Mouse (Mus musculus): Measurements from ENCODE around the gene Rrm2. TPM values are rescaled to one million over a fixed set of nuclear protein-coding genes. Genes with fewer than 3 reads are reported as not detected.
"Not testable (repeated sequence)": the region's sequence is repeated elsewhere in the genome, so short reads cannot be mapped to it uniquely, and the experiment has no call there.

The Rrm2 gene
- polyA plus RNA-seq, 1 experiment: 2.1 TPM

DNA sequence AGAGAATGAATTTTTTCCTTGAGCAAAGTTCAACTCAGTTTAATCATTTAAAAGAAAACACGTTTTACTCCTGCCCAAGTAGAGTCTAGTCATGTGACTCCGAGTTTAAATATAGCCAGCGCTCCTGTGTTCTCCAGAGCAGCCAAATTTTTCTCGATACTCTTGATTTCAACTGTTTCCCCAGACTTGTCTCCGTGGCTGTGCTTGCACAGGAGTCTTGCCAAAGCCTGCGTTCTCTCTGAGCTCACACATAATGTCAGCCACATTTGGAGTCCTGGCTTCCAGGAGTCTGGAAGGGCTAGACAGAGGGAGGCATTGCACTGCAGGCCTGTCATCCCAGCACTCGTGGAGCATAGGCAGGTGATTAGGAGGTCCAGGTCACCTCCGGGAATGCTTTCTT, 25.5 kb upstream of the Rrm2 start:
- peak; percentile 32 for DNase-seq
- H3K4me3 ChIP-seq (replicated peaks; ENCODE audit: extremely low read depth, low read depth, low read length): no peak overlapping the region
- WGBS: 34% methylated on average over 8 of the region's 8 CpGs
- no peaks in the 10 kb centered on the region; the same call in 1 of the 2 replicates for H3K4me1 ChIP-seq (ENCODE audit: control insufficient read depth, insufficient read depth, low read length)
- TF ChIP-seq POLR2A (IDR thresholded peaks at IDR 0.05; ENCODE audit: borderline replicate concordance, extremely low read depth, low read depth, low read length): no peak
- no peak for TF ChIP-seq CTCF (IDR thresholded peaks at IDR 0.05; ENCODE audit: insufficient read depth, low read length)

DNA sequence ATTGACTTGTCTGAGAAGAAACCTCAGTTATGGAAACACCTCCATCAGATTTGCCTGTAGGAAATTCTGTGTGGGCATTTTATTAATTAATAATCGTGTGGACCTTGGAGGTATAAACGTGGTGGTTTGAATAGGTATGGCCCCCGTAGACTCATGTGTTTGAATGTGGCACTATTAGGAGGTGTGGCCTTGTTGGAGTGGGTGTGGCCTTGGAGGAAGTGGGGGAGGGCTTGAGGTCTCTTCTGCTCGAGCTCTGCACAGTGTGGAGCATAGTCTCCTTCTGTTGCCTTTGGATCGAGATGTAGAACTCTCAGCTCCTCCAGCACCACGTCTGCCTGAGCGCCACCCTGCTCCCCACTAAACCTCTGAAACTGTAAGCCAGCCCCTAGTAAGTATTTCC, 24.6 kb upstream of the Rrm2 start:
- Histone ChIP-seq H3K4me1 (ENCODE audit: control insufficient read depth, insufficient read depth, low read length) (no peaks in the 10 kb centered on the region; the same call in 1 of the 2 replicates), H3K4me3 (replicated peaks; ENCODE audit: extremely low read depth, low read depth, low read length) (no peak overlapping the region)
- TF ChIP-seq CTCF (IDR thresholded peaks at IDR 0.05; ENCODE audit: insufficient read depth, low read length): no peak
- TF ChIP-seq POLR2A (IDR thresholded peaks at IDR 0.05; ENCODE audit: borderline replicate concordance, extremely low read depth, low read depth, low read length): no peak
- 71% methylated on average over 7 of the region's 7 CpGs for WGBS
- no peak for DNase-seq

DNA sequence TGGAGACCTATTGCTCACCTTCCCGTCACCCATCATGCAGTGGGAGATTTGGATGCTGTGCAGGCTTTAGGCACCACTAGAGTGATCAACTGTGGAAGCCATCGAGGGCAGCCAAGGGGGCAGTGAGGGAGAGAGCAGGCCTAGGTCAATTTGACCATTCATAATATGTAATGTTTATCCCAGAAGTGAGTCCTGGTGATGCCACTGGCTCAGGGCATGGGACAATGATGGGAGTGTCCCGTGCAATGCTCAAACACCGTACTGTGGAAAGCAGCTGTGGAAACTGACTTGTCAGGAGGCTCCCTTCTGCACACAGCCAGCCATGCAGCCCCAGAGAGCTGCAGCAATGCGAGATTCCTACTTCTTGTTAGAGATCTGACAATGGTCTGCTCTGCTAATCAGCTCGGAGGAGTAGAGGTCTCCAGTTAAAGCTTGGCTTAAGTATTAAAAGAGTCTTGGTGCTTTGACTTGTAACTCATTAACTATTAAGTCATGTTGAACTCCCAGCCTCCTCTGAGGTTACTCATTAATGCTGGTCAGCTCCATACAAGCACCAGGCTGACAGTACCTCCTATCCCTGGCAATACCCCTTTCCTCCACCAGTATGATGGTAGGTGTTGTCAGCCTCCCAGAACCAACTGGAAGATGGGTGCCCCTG, 21.9 kb upstream of the Rrm2 start:
- Histone ChIP-seq H3K4me1 (ENCODE audit: control insufficient read depth, insufficient read depth, low read length) (no peaks in the 10 kb centered on the region), H3K4me3 (replicated peaks; ENCODE audit: extremely low read depth, low read depth, low read length) (no peak overlapping the region)
- 55% methylated on average over 6 of the region's 6 CpGs for WGBS
- TF ChIP-seq POLR2A (IDR thresholded peaks at IDR 0.05; ENCODE audit: borderline replicate concordance, extremely low read depth, low read depth, low read length) (no peak), CTCF (IDR thresholded peaks at IDR 0.05; ENCODE audit: insufficient read depth, low read length) (no peak)
- DNase-seq: no peak

DNA sequence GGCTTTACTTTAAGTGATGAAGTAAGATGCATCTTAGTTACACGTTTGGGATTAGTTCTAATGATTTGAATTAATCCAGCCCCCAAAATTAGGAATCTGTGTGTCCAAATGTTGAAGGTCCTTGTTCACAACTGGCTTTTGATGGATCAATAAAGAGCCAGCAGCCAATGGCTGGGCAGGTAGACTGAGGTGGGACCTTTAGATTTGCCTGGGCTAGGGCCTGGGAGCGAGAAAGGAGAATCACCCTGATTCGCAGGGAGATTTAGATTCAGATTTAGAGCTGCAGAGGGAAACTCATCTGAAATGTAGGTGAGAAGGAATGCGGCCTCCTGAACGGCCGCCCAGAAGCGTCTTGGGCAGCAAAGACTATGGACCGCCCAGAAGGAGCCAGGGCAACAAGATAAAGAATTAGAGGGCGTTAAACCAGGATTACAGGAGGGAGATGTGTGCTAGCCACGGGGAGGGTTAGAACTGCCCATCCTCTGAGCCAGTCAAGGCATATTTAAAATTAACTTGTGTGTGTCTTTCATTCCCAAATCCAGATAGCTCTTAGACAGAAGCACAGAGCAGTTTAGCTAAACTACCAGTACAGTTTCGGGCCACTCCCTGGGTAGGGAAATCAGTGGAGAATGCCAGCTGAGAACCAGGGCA, 21.2 kb upstream of the Rrm2 start:
- DNase-seq: no peak
- Histone ChIP-seq H3K4me1 (ENCODE audit: control insufficient read depth, insufficient read depth, low read length) (no peaks in the 10 kb centered on the region), H3K4me3 (replicated peaks; ENCODE audit: extremely low read depth, low read depth, low read length) (no peak overlapping the region)
- no peak for TF ChIP-seq POLR2A (IDR thresholded peaks at IDR 0.05; ENCODE audit: borderline replicate concordance, extremely low read depth, low read depth, low read length)
- no peak for TF ChIP-seq CTCF (IDR thresholded peaks at IDR 0.05; ENCODE audit: insufficient read depth, low read length)
- 67% methylated on average over 11 of the region's 11 CpGs for WGBS

DNA sequence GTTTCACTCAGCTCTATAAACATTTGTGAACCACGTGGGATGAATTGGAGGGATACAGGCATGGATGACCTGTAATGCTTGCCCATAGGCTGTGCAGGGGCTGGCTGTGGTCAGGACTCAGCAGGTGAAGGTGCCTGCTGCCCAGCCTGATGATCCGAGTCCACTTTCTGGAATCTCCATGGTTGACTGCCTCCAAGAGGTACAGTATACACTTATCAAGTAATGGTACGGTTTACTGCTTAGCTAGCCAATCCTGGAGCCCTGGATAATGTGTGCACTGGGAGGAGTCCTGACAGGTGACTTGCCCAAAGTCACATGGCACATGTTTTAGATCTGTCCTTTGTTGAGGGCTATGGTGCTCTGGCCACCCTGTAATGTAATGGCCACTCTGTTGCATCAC, 17.7 kb upstream of the Rrm2 start:
- no peak for TF ChIP-seq CTCF (IDR thresholded peaks at IDR 0.05; ENCODE audit: insufficient read depth, low read length)
- TF ChIP-seq POLR2A (IDR thresholded peaks at IDR 0.05; ENCODE audit: borderline replicate concordance, extremely low read depth, low read depth, low read length): no peak
- WGBS: 77% methylated on average over 3 of the region's 3 CpGs
- no peak overlapping the region for H3K4me3 ChIP-seq (replicated peaks; ENCODE audit: extremely low read depth, low read depth, low read length)
- no peak for DNase-seq
- no peaks in the 10 kb centered on the region for H3K4me1 ChIP-seq (ENCODE audit: control insufficient read depth, insufficient read depth, low read length)

DNA sequence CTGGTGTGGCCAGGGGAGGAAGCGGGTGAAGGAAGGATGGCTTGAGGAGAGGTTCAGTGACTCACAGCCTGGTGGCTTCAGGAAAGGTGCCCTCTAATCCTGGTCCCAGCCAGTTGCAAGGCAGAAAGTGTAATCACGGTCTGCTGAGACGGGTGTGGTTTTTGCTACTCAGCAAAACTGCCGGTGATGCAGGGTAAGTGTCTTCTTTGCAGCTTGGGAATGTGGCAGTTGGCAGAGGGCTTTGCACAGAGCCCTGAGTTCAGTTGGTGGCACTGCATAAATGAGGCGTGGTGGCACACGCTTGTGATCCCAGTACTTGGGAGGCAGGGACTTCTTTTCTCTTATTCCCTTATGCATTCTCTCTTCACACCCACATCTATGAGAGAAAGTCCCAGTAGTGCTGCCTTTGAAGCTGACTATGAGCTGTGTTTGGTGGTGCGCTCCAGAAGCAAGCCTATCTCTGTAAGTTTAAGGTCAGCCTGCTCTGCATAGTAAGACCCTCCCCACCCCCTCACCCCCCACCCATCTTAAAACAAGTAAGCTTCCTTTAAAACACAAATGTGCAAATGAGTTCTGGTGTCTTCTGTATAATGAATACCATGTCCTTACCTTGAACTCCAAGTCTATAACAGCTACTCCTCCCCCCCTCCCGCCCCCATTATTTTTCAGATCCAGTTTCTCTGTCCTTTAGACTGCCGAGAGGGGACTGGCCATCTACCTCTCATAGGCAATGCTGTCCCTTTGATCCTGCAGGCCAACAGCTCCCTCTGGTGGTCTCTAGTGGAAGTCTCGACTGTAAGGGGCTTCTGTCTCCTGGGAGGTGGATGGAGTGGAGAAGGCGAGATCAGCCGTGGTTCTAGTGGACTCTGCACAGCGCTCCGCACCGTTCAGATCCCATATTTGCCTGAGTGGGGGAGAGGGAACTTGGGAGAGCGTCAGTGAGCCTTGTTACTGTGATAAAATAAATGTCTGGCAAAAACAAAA, 11.2 kb upstream of the Rrm2 start:
- H3K4me3 ChIP-seq (replicated peaks; ENCODE audit: extremely low read depth, low read depth, low read length): no peak overlapping the region
- no peaks in the 10 kb centered on the region for H3K4me1 ChIP-seq (ENCODE audit: control insufficient read depth, insufficient read depth, low read length)
- no peak for TF ChIP-seq POLR2A (IDR thresholded peaks at IDR 0.05; ENCODE audit: borderline replicate concordance, extremely low read depth, low read depth, low read length)
- TF ChIP-seq CTCF (IDR thresholded peaks at IDR 0.05; ENCODE audit: insufficient read depth, low read length): peak; percentile 97
- WGBS: 34% methylated on average over 16 of the region's 16 CpGs
- peak; percentile 80 for DNase-seq

DNA sequence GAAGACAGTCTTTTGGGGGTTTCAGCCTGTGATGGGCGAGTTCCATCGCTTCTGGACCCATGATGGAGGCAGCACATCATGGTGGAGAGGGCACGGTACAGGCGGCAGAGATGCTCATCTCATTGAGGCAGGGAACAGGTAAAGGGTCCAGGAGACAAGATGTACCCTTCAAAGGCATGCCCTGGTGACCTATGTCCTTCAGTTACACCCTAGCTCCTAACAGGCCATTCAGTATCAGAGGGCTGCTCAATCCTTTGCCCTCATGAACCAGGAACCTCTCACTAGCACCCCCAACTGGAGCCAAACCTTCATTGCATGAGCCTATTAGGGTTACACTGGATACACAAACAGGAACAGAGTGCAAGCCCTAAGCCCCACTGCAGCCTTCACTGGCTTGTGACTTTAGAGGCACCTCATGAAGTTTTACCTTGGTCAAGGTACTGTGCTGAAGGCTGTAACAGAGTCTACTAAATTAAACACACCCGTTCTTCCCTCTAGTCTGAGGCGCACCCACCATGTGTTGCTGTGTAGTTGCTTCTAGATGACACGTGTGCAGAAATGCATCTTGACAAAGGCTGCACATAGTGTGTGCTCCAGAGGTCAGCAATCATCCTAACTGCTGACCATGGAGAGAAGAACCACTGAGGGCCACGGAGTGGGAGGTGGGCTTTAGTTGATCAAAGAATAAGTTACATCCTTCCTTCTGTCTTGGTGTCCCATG, 10.4 kb upstream of the Rrm2 start:
- TF ChIP-seq CTCF (IDR thresholded peaks at IDR 0.05; ENCODE audit: insufficient read depth, low read length) (no peak), POLR2A (IDR thresholded peaks at IDR 0.05; ENCODE audit: borderline replicate concordance, extremely low read depth, low read depth, low read length) (no peak)
- H3K4me1 ChIP-seq (ENCODE audit: control insufficient read depth, insufficient read depth, low read length): no peaks in the 10 kb centered on the region
- WGBS: 58% methylated on average over 8 of the region's 8 CpGs
- no peak for DNase-seq
- no peak overlapping the region for H3K4me3 ChIP-seq (replicated peaks; ENCODE audit: extremely low read depth, low read depth, low read length)

DNA sequence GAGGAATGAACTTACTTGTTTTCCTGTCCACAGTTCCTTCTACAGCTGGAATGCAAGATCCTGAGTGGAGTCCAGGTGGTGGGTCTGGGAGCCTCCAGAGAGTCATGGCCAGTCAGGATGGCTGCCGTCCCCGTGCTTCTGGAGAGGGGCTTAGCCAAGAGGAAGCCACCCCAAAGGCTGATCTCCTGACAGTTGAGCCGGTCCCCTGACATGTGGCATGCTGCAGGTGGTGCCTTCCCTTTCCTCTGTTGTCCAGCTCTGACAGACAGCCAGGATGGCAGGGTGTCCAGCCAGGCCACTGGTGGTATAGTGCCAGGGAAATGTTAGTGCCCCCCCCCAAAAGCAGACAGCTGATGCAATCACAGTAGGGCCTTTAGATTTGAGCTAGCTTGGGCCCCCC, 9.5 kb upstream of the Rrm2 start:
- WGBS: 64% methylated on average over 3 of the region's 3 CpGs
- H3K4me3 ChIP-seq (replicated peaks; ENCODE audit: extremely low read depth, low read depth, low read length): no peak overlapping the region
- H3K4me1 ChIP-seq (ENCODE audit: control insufficient read depth, insufficient read depth, low read length): no peaks in the 10 kb centered on the region
- DNase-seq: no peak
- TF ChIP-seq CTCF (IDR thresholded peaks at IDR 0.05; ENCODE audit: insufficient read depth, low read length): no peak
- no peak for TF ChIP-seq POLR2A (IDR thresholded peaks at IDR 0.05; ENCODE audit: borderline replicate concordance, extremely low read depth, low read depth, low read length)

DNA sequence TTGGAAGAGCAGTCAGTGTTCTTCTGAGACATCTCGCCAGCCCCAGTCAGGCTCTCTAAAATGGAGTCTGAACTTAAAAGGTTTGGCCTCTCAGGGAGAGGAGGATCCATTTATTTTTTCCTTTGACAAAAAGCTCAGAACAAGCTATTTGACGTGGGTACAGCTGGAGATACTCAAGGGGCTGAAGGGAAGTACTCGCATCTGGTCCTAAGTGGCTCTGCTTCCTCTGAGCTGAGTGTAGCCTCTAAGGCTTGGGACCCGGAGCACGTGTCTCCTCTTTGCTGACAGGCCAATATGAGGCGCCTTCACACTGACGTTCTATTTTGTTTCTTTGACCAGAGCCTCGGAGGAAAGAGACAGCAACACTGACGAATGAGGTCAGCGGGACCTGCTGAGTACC, 8.5 kb upstream of the Rrm2 start:
- Histone ChIP-seq H3K4me1 (ENCODE audit: control insufficient read depth, insufficient read depth, low read length) (no peaks in the 10 kb centered on the region), H3K4me3 (replicated peaks; ENCODE audit: extremely low read depth, low read depth, low read length) (no peak overlapping the region)
- TF ChIP-seq POLR2A (IDR thresholded peaks at IDR 0.05; ENCODE audit: borderline replicate concordance, extremely low read depth, low read depth, low read length) (no peak), CTCF (IDR thresholded peaks at IDR 0.05; ENCODE audit: insufficient read depth, low read length) (no peak)
- DNase-seq: no peak
- WGBS: 55% methylated on average over 10 of the region's 10 CpGs

DNA sequence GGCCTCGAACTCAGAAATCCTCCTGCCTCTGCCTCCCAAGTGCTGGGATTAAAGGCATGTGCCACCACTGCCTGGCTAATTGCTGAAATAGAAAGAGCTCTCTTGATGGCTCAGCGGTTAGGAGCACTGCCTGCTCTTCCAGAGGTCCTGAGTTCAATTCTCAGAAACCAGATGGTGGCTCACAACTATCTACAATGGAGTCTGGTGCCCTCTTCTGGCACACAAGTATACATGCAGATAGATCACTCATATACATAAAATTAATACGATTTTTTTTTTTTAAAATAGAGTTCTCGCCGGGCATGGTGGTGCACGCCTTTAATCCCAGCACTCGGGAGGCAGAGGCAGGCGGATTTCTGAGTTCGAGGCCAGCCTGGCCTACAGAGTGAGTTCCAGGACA, 6.4 kb upstream of the Rrm2 start:
- WGBS: 87% methylated on average over 9 of the region's 9 CpGs
- H3K4me3 ChIP-seq (replicated peaks; ENCODE audit: extremely low read depth, low read depth, low read length); DNase-seq; H3K4me1 ChIP-seq (ENCODE audit: control insufficient read depth, insufficient read depth, low read length): not testable (repeated sequence)
